Mouse (Mus musculus): ENCODE data around the gene Ddx60. TPM values are rescaled to one million over a fixed set of nuclear protein-coding genes. Genes with fewer than 3 reads are reported as not detected.
"Not testable (repeated sequence)": the region's sequence is repeated elsewhere in the genome, so short reads cannot be mapped to it uniquely, and the experiment has no call there.

The Ddx60 gene
- total RNA-seq (2015; ENCODE audit: low replicate concordance): 2.5 and 5.8 TPM in 2 replicates
- 1.8 and 3.2 TPM in 2 replicates for total RNA-seq (2017; ENCODE audit: low replicate concordance)

DNA sequence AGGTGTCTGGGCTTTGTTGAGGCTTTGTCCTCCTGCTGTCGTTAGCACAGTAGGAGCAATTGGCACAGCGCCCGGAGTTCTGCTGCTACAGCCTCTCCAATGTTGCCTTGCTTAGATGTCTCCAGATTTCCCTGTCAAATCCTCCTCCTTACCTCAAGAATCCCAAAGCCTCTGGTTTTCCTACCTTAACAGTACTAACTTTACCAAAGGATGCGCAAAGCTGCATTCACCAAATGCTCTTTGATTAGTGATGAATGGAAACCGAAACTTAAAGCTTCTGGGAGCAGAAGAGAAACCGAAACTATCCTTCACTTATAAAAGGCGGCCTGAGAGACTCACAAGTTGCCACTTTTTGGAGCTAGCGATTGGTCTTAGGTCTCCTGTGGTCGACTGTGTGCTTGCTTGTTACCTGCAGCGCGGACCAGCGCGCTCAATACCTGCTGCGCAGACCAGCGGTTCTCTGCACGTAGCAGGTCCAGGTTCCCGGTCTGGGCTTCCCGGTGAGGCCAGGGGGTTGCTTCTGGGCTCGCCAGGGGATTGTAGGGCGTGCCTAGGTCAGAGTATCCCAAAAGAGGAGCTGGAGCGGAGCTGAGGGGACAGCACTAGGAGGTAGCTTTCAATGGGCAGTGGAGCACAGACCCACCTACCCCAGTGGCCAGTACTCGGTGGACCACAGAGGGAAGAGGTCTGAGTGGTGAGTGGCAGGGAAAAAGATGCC, at the start of gene Ddx60:
Gene Ddx60, plus strand, starts transcription at position 311 of the 718 bp plus-strand sequence.
- peak; percentile 73 for ATAC-seq (replicated peaks; ENCODE audit: low FRiP score, poor library complexity, severe bottlenecking)

DNA sequence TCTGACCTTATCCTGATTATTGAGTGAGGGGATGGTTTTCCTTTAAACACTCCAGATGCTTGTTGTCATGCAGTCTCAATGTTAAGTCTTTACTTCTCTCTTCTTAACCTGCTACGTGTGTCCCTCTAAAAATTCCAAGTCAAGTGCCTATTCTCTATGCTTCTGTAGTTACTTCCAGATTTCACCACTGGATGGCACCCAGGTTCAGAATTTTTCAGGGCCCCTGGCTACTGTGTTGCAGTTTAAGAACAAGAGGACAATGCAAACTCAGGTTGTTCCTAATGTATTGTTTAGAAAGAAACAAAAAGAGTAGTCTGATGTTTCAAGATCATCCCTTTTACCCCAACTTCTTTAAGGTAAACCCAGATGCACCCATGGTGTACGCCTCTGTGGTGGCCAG, 33.8 kb upstream of the Ddx60 start:
- no peak for ATAC-seq (replicated peaks; ENCODE audit: low FRiP score, poor library complexity, severe bottlenecking)

DNA sequence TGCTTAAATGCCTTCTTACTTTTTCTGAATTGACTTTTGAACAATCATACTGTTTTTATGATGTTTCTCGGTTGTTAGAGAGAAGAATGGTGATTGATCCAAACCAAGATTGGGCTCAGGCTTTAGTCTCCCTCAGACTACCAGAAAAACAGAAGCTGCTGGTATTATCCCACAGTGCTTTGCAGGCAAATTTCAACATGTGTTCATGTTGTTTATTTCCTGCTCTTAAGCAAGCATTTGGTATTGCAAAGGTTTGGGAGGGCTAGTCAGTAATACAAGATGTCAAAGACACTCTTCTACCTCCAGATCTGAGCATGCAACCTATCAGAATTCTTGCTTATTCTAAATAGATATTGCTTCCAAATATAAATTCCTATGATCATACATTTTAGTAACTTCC, 31.1 kb upstream of the Ddx60 start:
- ATAC-seq (replicated peaks; ENCODE audit: low FRiP score, poor library complexity, severe bottlenecking): no peak

DNA sequence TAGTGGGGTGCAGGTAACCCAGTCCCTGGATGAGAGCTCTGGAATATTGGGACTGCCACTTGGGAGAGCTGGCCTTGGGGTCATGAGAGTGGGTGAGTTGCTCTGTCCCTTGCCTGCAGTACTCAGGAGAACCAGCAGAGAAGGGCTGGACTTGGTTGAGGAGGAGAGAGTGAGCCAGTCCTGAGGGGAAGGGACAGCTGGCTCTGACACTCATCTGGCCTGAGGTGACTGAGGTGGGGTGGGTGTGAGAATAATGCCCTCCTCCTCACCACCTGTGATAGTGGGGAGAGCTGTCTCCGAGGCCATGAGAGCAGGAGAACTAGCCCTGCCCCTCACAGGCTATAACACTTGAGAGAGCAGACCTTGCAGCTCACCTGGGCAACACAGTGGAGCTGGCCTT, 30.5 kb upstream of the Ddx60 start:
- ATAC-seq (replicated peaks; ENCODE audit: low FRiP score, poor library complexity, severe bottlenecking): no peak

DNA sequence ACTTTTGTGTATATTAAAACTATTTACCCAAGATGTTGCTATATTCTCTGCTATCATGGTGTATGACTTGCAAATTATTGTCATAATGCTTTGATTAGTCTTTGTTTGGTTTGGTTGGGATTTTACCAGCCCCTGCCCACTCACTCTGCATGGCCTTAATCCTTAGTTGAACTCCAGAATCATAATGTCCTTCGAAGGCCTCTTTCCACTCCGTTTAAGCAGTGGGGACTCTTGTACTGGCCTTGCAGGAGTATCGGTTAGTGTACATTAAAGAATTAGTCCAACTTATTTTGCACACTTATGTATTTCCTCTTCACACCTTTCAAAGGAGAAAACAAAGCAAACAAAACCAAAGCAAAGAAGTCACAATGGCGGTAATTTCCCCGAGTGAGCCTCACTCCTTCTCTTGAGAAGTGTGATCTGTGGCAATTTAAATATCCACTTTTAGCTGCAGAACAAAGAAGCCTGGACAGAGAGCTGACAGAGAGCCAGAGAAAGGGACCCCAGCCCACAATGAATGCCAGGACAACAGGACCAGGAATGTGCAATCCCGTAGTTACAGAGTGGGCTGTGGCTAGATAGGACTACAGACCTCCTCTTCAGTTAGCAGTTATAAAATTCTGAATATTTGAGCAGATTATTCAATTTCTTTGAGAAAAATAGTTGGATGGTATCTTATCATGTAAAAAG, 26.7 kb upstream of the Ddx60 start:
- ATAC-seq (replicated peaks; ENCODE audit: low FRiP score, poor library complexity, severe bottlenecking): no peak

DNA sequence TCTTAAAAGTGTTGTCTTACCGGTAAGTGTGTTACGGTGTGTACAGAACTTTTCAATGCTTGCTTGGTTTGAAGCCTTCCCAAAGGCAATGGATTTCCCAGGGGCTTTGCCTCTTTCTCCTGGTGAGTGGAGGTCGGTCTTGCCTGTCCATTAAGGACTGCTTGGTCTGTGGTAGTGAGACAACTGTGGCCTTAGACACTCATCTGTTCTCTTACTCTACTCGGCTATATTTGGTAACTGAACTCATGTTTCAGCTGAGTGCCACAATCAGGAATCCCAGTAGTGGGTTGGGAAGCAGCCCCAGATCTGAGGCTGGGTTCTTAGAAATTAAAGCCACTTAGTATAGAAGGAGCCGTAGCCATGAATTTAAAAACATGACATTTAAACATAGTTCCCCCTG, 25.4 kb upstream of the Ddx60 start, which contains the start of gene Palld:
Gene Palld, minus strand, starts transcription at position 170 of the 400 bp plus-strand sequence.
- no peak for ATAC-seq (replicated peaks; ENCODE audit: low FRiP score, poor library complexity, severe bottlenecking)

DNA sequence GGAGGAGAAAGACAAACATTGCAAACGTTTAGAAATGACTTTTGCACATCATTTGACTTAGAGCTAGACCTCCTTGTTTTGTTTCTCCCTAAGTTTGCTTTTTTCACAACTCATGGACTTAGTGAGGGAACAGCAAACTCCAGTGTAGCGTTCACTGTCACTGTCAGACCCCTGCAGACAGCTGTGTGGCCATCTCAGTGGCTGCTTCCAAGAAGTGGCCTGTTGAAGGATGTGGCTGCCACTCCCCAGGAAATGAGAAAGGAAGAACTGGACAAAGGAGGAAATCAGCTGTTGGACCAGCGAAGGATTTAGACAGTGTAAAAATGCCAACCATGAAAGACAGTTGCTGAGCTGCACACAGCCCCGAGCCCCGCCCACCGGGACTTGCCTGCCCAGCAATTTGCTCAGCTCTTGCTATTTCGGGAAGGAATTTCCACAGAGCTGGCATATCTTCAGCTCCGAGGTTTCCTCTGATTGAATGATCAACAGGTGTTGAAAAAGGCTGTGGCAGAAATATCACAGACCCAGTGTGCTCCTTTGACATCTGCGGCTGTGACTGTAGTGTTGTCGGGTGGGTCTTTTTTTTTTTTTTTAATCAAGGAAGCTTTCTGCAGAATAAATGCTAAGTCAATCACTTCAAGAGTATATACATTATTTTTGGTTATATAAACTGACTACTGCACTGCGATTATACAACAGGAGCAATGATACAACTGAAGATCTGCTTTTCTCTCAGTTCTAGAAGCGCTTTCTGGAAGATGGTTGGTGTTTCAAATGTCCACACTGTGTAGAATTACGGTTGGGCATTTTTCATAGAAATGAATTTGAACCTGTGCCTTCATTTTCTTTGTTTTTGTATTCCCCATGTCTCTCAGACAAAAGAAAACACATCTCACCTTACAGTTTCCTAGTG, 19.3 kb upstream of the Ddx60 start:
- ATAC-seq (replicated peaks; ENCODE audit: low FRiP score, poor library complexity, severe bottlenecking): no peak

DNA sequence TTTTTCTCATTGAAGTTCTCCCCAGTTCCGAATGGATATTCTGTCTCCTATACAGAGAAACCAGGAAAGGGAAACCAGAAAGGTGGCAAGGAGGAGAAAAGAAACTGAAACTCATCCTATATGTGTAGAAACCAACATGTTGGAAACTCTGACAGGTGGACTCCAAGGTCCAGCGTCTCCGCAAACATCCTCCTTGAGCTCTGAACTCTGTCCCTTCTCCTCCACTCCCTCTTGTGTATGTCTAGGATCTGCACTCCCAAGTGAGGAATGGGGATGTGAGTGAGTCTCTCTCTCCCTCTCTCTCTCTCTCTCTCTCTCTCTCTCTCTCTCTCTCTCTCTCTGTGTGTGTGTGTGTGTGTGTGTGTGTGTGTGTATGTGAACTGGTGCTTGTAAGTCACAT, 18.6 kb upstream of the Ddx60 start:
- ATAC-seq (replicated peaks; ENCODE audit: low FRiP score, poor library complexity, severe bottlenecking): no peak

DNA sequence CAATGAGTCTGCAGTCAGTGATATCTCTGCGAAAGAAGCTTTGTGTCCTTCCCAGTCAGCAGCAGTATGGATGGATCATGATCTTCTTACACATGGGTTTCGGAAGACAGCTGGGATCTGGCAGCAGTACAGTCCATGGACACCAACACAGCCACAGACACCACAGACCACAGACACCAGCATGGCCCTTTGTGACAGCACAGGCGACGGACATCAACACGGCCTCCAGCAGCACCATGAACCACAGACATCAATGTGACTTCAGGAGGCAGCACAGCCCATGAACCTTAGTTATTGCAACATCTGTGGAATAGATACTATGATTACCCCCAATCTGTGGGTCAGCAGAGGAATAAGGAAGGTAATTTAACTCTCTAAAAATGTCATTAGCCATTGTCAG, 15.1 kb upstream of the Ddx60 start:
- no peak for ATAC-seq (replicated peaks; ENCODE audit: low FRiP score, poor library complexity, severe bottlenecking)

DNA sequence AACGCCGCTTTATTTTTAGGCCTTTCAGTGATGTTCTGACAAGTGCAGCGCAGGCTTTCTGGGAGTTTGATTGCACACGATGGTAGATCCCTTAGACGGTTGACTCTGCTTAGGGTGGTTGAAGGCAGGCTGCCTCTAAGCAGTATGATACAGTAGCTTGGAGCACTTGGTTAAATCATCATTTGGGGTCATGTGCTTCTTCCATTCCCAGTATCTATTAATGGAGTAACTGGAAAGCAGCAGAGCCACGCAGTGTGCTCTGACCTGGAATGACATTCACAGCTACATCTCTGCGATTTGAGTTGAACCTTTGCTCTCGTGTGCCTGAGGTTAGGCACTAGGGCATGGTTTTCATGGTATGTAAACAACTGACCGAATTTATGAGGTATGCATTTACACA, 13.9 kb upstream of the Ddx60 start:
- no peak for ATAC-seq (replicated peaks; ENCODE audit: low FRiP score, poor library complexity, severe bottlenecking)

DNA sequence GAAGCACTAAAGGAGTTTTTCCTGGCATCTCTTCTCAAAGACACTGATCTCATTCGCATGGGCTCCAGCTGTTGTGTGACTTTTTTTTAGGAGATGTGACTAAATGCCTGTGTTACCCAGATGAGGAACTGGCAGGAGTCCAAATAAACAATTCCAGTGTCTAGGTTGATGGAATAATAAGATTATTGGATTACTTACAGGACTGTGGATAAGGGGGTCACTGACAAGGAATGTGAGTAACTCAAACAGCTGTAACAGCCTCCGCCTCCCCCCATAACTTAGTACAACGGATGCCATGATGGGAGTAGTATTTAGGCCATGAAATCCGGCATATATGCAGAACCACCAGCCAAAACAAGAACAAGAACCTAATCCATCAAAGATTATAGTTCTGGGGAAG, 10.6 kb upstream of the Ddx60 start:
- no peak for ATAC-seq (replicated peaks; ENCODE audit: low FRiP score, poor library complexity, severe bottlenecking)

DNA sequence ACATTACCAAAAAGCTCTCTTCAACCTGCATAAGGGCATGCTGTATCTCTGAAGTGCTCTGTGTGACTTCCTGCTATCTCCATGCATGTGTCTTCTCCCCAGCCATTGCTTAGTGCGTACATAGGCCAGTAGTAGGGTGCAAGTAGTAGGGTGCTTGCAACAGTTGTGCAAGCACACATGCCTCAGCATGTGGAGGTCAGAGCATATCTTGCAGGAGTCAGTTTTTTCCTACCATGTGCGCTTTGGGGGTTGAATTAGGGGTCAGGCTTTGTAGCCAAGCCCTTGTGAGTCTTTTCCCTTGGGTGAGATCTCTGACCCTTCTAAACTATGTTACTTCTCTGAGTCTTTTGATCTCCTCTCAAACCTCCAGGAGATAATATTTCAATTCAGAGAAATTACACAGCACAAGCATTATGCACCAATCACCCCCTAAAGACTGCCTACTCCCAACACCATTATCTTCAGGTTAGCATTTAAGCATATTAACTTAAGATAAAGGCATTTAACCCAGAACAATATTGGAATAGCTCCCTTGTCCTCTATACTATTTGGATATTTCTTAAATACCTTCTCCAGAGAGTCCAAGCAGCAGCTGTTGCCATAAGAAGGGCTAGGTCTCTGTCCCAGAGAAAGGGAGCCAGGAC, 8.6 kb upstream of the Ddx60 start:
- no peak for ATAC-seq (replicated peaks; ENCODE audit: low FRiP score, poor library complexity, severe bottlenecking)

DNA sequence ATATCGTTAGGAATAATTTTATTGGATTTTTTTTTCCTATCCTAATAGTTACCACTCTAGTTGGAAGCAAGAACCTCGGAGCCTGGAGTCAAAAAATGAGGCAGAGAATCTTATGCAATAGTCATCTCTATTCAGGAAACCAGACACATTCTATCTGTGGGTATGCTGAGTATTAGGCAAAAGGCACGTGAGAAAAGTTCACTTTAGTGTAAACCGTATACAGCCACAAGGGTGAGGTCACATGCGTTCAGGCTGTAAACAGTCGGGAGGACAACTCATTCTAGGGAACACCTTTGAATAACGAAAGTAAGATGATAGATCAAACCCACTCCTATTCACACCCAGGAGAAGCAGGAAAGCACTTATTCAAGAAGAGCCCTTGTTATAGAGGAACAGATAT, 7.5 kb upstream of the Ddx60 start:
- ATAC-seq (replicated peaks; ENCODE audit: low FRiP score, poor library complexity, severe bottlenecking): no peak

DNA sequence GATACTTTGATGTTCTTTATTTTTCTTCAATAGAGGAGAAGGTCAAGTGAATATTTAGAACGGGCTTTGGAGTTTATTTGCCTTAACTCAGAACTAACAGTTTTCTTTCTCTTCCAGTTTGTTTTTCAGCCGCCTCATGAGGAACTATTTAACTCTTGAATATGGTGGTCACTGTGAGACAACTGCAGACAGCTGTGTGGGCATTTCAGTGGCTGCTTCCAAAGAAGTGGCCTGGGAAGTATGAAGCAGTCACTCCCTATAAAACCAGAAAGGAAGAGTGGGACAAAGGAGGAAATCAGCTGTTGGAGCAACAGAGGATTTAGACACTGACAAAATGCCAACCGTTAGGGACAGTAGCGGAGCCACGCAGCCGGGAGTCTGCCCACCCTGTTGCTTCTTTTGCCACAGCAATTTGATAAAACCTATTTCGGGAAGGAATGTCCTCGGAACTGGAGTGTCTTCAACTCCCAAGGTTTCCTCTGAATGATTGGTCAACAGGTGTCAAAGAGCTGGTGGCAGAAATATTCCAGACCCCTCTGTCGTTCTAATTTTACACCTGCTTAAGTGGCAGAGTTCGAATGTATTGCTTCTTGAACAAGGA, 6.3 kb upstream of the Ddx60 start:
- ATAC-seq (replicated peaks; ENCODE audit: low FRiP score, poor library complexity, severe bottlenecking): no peak

DNA sequence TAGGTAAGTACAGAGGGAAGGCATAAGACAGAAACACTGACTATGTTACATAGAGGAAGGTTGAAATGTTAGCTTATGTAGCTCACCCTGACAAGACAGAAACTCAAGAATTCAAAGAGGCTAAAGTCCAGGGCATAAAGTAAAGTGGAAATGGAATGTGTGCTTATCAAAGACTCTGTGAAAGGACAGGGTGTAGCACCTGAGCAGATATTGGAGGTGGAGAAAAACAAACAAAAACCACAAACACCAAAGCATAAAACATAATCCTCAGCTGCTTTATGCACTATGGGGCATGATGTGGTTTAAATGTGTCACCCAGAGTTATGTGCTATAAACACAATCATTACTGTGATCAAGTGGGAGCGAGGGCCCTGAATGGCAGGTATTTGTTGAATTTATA, 3.4 kb upstream of the Ddx60 start:
- no peak for ATAC-seq (replicated peaks; ENCODE audit: low FRiP score, poor library complexity, severe bottlenecking)

DNA sequence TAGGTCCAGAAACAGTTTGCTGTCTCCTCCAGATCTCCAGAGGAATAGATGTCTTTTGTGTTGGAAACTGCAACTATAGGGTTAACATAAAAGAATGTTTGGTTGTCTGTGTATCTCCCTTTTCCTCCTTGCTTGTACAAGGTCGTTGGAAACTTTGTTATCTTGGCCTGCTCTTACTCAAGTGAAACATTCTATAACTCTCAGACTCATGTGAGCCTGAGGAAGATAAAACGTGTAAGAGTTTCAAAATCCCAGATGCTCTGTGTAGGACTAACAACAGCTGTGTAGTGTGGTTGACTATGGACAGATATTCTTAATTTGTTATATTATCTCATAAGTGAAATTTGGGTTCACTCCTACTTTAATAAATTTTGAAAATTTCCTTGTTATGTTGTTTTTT, 5.4 kb downstream of the Ddx60 start:
- no peak for ATAC-seq (replicated peaks; ENCODE audit: low FRiP score, poor library complexity, severe bottlenecking)

DNA sequence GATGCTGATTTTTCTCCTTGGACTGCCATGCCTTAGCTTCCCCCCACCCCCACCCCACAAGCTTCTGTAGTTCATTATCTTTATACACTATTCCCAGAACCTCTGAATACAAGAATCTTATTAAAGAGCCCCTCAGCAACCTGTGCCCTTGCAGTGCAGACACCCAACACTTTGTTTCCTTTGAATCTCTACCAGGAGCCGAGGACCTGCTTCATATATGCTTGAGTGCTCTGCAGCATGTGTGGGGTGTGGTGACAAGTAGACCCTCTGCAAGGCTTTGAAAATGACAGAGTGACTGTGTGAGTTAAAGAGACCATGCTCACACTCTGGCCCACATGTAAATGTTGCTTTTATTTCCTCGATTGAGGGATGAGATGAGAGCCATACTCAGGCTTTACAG, 9.7 kb downstream of the Ddx60 start:
- ATAC-seq (replicated peaks; ENCODE audit: low FRiP score, poor library complexity, severe bottlenecking): no peak

DNA sequence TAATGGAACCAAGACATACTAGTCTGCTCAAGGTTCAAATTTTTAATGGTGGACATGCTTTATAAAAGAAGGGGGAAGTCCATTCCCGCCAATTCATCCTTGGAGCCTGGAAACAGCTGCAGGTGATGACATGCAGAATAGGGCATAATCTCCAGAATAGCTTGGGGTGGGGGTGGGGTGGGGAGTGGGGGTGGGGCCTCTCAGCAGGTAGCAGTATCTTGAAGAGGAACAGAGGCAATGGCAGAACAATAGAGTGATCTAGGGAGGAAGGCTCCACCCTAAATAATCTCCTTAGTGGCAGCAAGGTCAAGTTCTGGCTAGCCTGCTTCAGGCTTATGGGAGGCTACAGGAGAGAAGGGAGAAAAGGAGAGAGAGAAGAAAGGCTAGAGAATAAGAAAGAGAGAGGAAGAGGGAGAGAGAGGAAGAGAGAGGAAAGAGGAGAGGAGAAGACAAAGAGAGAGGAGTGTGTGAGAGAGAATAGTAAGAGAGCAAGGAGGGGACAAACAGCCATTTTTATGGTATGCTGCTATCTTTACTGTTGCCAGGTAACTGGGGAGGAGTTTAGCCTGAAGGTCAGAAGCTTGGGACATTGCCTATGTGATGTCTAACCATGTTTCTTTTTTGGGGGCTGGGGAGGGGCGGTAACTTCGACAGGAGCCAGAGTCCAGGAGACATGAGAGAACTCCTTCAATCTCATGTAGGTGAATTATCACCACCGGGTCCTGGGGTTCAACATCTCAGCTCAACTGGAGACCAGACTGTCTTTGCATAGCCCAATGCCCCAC, 36.9 kb downstream of the Ddx60 start:
- not testable (repeated sequence) for ATAC-seq (replicated peaks; ENCODE audit: low FRiP score, poor library complexity, severe bottlenecking)

DNA sequence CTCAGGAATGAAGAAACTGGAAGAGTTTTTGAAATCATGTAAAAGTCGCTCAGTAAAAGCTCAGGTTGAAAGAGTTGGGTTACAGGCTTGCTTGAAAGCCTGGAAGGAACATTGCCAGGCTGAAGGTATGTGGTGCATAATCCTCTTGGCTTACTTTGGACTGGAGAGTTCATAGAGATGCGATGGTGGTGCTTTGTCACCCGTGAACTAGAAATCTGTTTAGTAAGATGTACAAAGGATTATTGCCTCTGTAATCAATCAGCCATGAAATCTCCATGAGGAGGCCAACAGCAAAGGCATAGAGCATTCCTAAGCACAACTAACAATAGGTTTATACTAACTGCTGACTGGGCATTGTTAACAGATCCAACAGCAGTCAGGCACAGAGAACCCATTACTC, 41.7 kb downstream of the Ddx60 start:
- no peak for ATAC-seq (replicated peaks; ENCODE audit: low FRiP score, poor library complexity, severe bottlenecking)

Measured in erythroblast, adult 5-6 weeks (primary cell).